Mouse (Mus musculus) liver, postnatal 0 days (tissue): ENCODE measurements around the gene Hist1h3a.

Experiments
- CTCF ChIP-seq: sonication (generic); IDR thresholded peaks from 2 replicates; pipeline ENCODE4 v1.5.1; 2016; ENCODE audit warnings: antibody characterized with exemption, low read depth
- EP300 ChIP-seq: IDR thresholded peaks from 2 replicates; pipeline ENCODE4 v1.6.1; 2016; ENCODE audit warnings: antibody characterized with exemption, low read depth, mild to moderate bottlenecking

GRCm38 (mm10) chr13:23778339-23778738 is 16.2 kb upstream of the Hist1h3a start:
- TF ChIP-seq CTCF (no peak), EP300 (no peak)
